Mouse (Mus musculus) erythroblast, embryonic 14.5 days (primary cell): Measurements from ENCODE around the gene Hspa12a. TPM values are rescaled to one million over a fixed set of nuclear protein-coding genes. Genes with fewer than 3 reads are reported as not detected.

Source experiments
- H3K27me3 ChIP-seq: 2 replicates; pipeline ENCODE4 v1.6.1; 2012; ENCODE audit warnings: inconsistent platforms; ENCODE audit not compliant: control insufficient read depth
- H3K36me3 ChIP-seq: 2 replicates; pipeline ENCODE4 v1.6.1; 2012; ENCODE audit warnings: mild to moderate bottlenecking, inconsistent platforms; ENCODE audit not compliant: control insufficient read depth
- H3K4me1 ChIP-seq: 2 replicates; pipeline ENCODE4 v1.6.1; 2012; ENCODE audit warnings: inconsistent platforms; ENCODE audit not compliant: control insufficient read depth
- H3K4me3 ChIP-seq: replicated peaks from 2 replicates; pipeline ENCODE3; 2012; ENCODE audit warnings: moderate library complexity, mild to moderate bottlenecking, inconsistent platforms
- H3K9me3 ChIP-seq: 2 replicates; pipeline ENCODE4 v1.6.1; 2012; ENCODE audit warnings: low read length, inconsistent platforms, mixed read lengths; ENCODE audit not compliant: control insufficient read depth
- GATA1 ChIP-seq: IDR thresholded peaks from 2 replicates; pipeline ENCODE4 v1.6.1; 2012; ENCODE audit warnings: low read length, inconsistent platforms, mixed read lengths
- TAL1 ChIP-seq: IDR thresholded peaks from 3 replicates; pipeline ENCODE4 v1.6.1; 2012; ENCODE audit warnings: low read length, inconsistent platforms, mixed read lengths
- polyA plus RNA-seq: library from polyadenylated mRNA; stranded (reverse); fragments of >175 nt; gene quantifications from 2 replicates; pipeline ENCODE4 v1.2.3, GENCODE M21; 2012

Gene Hspa12a
- polyA plus RNA-seq, 1 experiment: not detected

DNA sequence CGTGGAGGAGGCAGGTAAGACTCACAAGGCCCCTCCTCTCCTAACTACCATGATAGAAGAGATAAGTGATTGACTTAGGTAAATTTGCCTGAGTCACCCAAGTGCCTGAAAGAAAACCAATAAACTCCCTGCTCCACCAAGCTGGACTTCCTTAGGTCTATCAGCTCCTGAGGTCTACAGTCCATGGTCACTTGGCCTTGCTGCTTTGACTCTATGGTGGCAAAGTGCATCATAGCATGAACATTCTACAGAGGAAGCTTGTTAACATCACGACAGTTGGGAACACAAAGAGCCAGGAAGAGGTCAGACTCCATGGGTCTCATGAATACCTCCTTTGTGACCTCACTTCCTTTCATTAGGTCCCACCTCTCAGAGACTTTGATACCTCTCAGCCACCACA, 191.9 kb downstream of the Hspa12a start:
- Histone ChIP-seq H3K4me1 (no peaks in the 10 kb centered on the region), H3K9me3 (no peaks in the 10 kb centered on the region), H3K27me3 (no peaks in the 10 kb centered on the region), H3K36me3 (no peaks in the 10 kb centered on the region), H3K4me3 (no peak overlapping the region)
- TF ChIP-seq TAL1 (no peak), GATA1 (no peak)

DNA sequence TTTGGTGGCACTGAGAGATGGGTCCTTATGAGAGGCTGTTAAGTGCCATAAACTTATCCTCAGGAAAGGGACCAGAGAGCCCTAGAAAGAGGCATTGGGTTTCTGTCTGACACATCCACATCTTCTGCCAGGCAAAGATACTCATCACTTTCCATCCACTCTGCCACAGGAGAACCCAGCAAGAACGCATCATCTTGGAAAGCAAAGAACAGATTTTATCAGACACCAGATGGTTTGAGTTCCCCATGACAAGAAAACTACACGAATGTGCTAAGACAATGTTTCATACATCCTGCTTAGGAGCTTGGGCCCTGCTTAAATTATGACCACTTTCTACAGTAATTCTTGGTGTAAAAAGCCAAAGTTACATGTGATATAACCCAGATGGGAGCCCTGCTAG, 192.6 kb downstream of the Hspa12a start:
- Histone ChIP-seq H3K27me3 (no peaks in the 10 kb centered on the region), H3K4me3 (no peak overlapping the region), H3K9me3 (no peaks in the 10 kb centered on the region), H3K4me1 (no peaks in the 10 kb centered on the region), H3K36me3 (no peaks in the 10 kb centered on the region)
- TF ChIP-seq TAL1: no peak
- no peak for TF ChIP-seq GATA1

DNA sequence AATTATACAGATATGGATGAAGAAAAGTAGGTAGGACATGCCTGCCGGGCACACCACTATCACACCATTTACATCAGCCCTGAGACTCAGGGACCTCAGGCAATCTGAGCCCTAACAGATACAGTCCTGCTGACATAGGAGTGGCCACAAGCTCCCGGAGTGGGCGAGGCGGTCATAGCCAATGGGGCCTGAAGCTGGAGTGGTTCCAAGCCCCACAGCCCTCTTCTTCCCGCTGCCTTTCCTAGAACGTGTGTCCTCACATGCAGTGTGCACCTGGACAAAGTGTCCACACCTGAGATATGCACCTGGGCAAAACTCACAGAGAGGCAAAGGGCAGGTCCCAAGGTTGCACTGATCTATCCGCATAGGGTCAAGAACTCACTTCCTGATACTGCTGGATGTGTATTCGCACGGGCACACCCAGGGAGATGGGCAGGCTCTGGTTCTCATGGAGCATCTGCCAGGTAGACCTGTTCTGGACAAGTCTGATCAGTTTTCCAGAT, 195.9 kb downstream of the Hspa12a start:
- H3K36me3 ChIP-seq: no peaks in the 10 kb centered on the region
- TF ChIP-seq GATA1: no peak
- TF ChIP-seq TAL1: no peak
- H3K4me3 ChIP-seq: no peak overlapping the region

More for the DNA sequence above, 195.9 kb downstream of the Hspa12a start:
- H3K4me1 ChIP-seq: no peaks in the 10 kb centered on the region
- no peaks in the 10 kb centered on the region for H3K9me3 ChIP-seq
- no peaks in the 10 kb centered on the region for H3K27me3 ChIP-seq

Other genes with a start within 250 kb of the Hspa12a start
- not detected in 2 replicates for gene Pnliprp1, start 214.8 kb downstream of the Hspa12a start, polyA plus RNA-seq
- not detected in 2 replicates for gene Pnliprp2, start 183.9 kb downstream of the Hspa12a start, polyA plus RNA-seq
- not detected in 2 replicates for gene 1700019N19Rik, start 149.2 kb downstream of the Hspa12a start, polyA plus RNA-seq
- not detected in 2 replicates for gene Eno4, start 229 bp downstream of the Hspa12a start, polyA plus RNA-seq
- not detected in 2 replicates for gene Shtn1, start 132.4 kb upstream of the Hspa12a start, polyA plus RNA-seq
- not detected in 2 replicates for gene Vax1, start 226.4 kb upstream of the Hspa12a start, polyA plus RNA-seq